Mouse (Mus musculus): ENCODE results near the gene Gm42674. TPM values are rescaled to one million over a fixed set of nuclear protein-coding genes. Genes with fewer than 3 reads are reported as not detected.

Gene Gm42674
- polyA plus RNA-seq, 1 experiment from 2014 or later, result not detected

DNA sequence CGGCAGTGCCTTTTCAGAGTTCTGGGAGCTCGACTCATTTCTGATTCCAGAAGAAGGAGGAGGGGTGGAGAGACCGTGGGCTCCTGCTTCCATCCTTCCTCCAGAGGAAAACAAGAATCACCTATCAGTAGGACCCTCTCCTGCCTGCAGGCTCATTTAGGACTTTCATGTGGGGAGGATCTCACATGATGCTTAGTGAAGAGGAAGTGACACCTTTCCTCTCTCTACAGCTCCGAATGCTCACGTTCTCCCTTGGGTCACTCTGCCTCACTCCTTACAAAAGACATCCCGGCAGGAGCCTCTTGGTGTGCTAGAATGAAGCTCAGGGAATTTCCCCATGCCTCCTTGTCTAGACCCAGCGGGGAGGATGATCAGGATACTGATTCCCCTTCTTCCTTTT is 19.8 kb downstream of the Gm42674 start:
- Histone ChIP-seq H3K4me3 (replicated peaks; ENCODE audit: low read depth, low read length) (no peak overlapping the region), H3K27ac (no peak overlapping the region), H3K9me3 (replicated peaks; ENCODE audit: low read length) (no peaks in the 10 kb centered on the region), H3K4me1 (replicated peaks; ENCODE audit: insufficient read depth, low read length) (no peaks in the 10 kb centered on the region), H3K36me3 (ENCODE audit: insufficient read depth, low read length) (no peaks in the 10 kb centered on the region), H3K4me2 (ENCODE audit: low read length) (no peak overlapping the region), H3K9ac (ENCODE audit: low read depth, low read length) (no peak overlapping the region), H3K27me3 (ENCODE audit: insufficient read depth, low read length) (no peaks in the 10 kb centered on the region)
- DNase-seq (ENCODE audit: low spot score) (no peak), ATAC-seq (replicated peaks; ENCODE audit: low FRiP score, low read depth) (no peak)
- WGBS, result 50% methylated on average over 7 of the region's 7 CpGs
- TF ChIP-seq CTCF (IDR thresholded peaks at IDR 0.05; ENCODE audit: low read depth), result no peak

DNA sequence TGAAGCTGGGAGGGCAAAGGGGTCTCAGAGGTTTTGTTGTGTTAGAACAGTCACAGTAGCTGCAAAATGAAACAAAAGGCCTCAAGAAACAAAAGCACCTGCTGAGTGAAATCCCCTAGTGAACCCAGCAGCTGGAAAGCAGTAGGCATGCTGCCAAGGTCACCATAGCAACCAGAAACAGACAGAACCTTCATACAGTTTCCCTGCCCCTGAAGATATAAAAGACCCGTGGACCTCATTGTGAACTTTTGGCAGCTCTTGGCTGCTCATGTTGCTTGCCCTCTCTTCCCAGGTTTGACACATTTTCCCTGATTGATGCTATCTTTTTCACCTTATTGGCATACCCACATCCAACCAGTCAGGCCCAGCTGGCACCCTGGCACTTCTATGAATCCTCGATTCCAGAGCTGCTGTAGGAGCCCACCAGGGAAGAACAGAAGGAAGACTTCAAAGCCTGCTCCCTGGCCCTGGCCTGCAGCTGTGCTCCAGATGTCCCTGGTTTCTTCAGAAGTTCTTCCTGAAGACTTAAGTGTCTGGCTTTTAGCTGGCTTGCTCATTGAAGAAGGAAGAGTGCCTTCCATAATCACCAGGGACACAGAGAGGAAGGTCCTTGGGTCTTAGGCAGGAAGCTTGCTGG is 21.8 kb downstream of the Gm42674 start:
- Histone ChIP-seq H3K36me3 (ENCODE audit: insufficient read depth, low read length) (no peaks in the 10 kb centered on the region), H3K27me3 (ENCODE audit: insufficient read depth, low read length) (no peaks in the 10 kb centered on the region), H3K4me3 (replicated peaks; ENCODE audit: low read depth, low read length) (no peak overlapping the region), H3K4me2 (ENCODE audit: low read length) (no peak overlapping the region), H3K9ac (ENCODE audit: low read depth, low read length) (no peak overlapping the region), H3K4me1 (replicated peaks; ENCODE audit: insufficient read depth, low read length) (no peaks in the 10 kb centered on the region), H3K27ac (no peak overlapping the region), H3K9me3 (replicated peaks; ENCODE audit: low read length) (no peaks in the 10 kb centered on the region)
- WGBS, result 17% methylated on average over 2 of the region's 2 CpGs
- ATAC-seq (replicated peaks; ENCODE audit: low FRiP score, low read depth), result no peak
- peak; percentile 68 for DNase-seq (ENCODE audit: low spot score)
- no peak for TF ChIP-seq CTCF (IDR thresholded peaks at IDR 0.05; ENCODE audit: low read depth)

DNA sequence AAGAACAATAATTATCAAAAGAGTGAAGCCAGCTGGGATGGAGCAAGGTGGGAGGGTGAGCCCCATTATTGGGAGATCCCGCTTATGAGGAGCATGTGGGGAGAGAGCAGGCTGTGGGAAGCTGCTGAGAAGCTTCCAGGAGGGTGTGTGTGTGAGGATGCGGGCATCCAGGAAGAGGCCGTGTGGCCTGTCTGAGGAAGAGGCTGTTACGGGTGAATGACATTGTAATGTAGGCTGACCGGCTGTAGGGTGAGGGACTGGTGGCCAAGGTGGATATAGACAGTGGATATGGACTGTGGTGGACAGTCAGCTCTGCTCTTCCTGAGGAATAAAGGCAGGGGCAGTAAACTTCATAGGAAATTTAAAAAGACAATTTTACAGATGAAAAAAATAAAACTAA is 23.8 kb downstream of the Gm42674 start:
- Histone ChIP-seq H3K9me3 (replicated peaks; ENCODE audit: low read length) (no peaks in the 10 kb centered on the region), H3K27me3 (ENCODE audit: insufficient read depth, low read length) (no peaks in the 10 kb centered on the region), H3K4me2 (ENCODE audit: low read length) (no peak overlapping the region), H3K27ac (no peak overlapping the region), H3K36me3 (ENCODE audit: insufficient read depth, low read length) (no peaks in the 10 kb centered on the region), H3K4me3 (replicated peaks; ENCODE audit: low read depth, low read length) (no peak overlapping the region), H3K4me1 (replicated peaks; ENCODE audit: insufficient read depth, low read length) (no peaks in the 10 kb centered on the region), H3K9ac (ENCODE audit: low read depth, low read length) (no peak overlapping the region)
- WGBS, result 65% methylated on average over 5 of the region's 5 CpGs
- 0 out of 2 replicates have a peak, but pooled peaks have one; percentile 23 for ATAC-seq (replicated peaks; ENCODE audit: low FRiP score, low read depth)
- DNase-seq (ENCODE audit: low spot score), result no peak
- TF ChIP-seq CTCF (IDR thresholded peaks at IDR 0.05; ENCODE audit: low read depth), result no peak

DNA sequence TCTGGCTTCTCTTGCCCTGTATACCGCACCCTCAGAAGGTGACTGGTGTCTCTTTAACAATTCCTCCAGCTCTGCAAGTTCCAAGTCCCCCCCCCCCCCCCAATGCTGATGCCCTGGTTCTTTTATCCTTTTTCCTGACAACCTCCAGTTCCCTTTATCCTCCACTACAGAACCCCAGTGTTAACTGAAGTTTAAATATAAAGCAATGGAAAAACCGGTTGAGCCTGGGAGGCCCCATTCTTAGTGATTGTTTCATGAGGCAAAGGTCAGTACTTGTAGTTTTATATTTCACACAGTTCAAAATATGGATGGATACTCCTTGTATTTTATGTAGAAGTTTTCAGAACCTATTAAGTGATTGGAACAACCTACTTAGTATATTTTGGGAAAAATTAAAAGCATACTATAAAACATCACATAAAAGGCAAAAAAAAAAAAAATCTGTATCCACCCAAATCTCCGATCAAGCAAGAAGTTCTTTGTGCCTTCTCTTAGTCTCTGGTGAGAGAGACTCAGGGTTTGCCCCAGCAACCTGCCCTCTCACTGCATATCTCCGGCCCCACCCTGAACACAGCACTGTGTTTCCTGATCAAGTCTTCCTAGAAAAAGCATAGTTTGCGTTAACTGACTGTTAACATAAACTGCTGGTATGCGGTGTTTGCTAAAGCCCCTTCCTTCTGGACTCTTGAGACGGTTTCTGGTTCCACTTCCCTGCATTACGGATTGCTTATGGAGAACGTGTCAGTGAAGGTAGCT is 24.7 kb downstream of the Gm42674 start:
- no peak for TF ChIP-seq CTCF (IDR thresholded peaks at IDR 0.05; ENCODE audit: low read depth)
- no peaks in the 10 kb centered on the region for H3K27me3 ChIP-seq (ENCODE audit: insufficient read depth, low read length)
- H3K4me1 ChIP-seq (replicated peaks; ENCODE audit: insufficient read depth, low read length), result no peaks in the 10 kb centered on the region
- H3K4me3 ChIP-seq (replicated peaks; ENCODE audit: low read depth, low read length), result no peak overlapping the region
- no peaks in the 10 kb centered on the region for H3K36me3 ChIP-seq (ENCODE audit: insufficient read depth, low read length)
- no peak overlapping the region for H3K9ac ChIP-seq (ENCODE audit: low read depth, low read length)
- no peak overlapping the region for H3K4me2 ChIP-seq (ENCODE audit: low read length)
- H3K27ac ChIP-seq, result no peak overlapping the region
- no peak for DNase-seq (ENCODE audit: low spot score)
- 67% methylated on average over 9 of the region's 9 CpGs for whole genome bisulfite sequencing
- no peaks in the 10 kb centered on the region for H3K9me3 ChIP-seq (replicated peaks; ENCODE audit: low read length)
- no peak for ATAC-seq (replicated peaks; ENCODE audit: low FRiP score, low read depth)

DNA sequence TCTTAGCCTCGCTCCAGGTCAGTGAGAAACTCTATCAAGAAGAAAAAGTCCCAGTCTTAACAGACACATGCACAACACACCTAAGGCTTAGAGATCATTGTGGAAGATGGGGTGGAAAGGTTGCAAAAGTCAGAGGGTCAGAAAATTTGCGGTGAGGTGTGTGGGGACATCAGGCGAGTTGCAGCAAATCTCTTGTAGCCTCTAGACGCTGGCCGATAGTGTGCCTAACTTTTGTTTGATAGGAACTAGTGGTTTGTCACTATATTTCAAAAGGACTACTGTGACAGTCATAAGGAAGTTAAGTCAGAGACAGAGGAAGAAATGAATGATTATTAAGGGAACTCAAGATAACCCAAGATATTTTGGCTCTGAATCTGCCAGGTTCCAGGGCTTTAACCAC is 25.7 kb downstream of the Gm42674 start:
- H3K4me2 ChIP-seq (ENCODE audit: low read length), result no peak overlapping the region
- H3K4me1 ChIP-seq (replicated peaks; ENCODE audit: insufficient read depth, low read length), result no peaks in the 10 kb centered on the region
- H3K36me3 ChIP-seq (ENCODE audit: insufficient read depth, low read length), result no peaks in the 10 kb centered on the region
- WGBS, result 87% methylated on average over 5 of the region's 5 CpGs
- H3K27me3 ChIP-seq (ENCODE audit: insufficient read depth, low read length), result no peaks in the 10 kb centered on the region
- no peak overlapping the region for H3K9ac ChIP-seq (ENCODE audit: low read depth, low read length)
- no peak overlapping the region for H3K4me3 ChIP-seq (replicated peaks; ENCODE audit: low read depth, low read length)
- ATAC-seq (replicated peaks; ENCODE audit: low FRiP score, low read depth) (no peak), DNase-seq (ENCODE audit: low spot score) (no peak)
- H3K9me3 ChIP-seq (replicated peaks; ENCODE audit: low read length), result no peaks in the 10 kb centered on the region
- no peak for TF ChIP-seq CTCF (IDR thresholded peaks at IDR 0.05; ENCODE audit: low read depth)
- no peak overlapping the region for H3K27ac ChIP-seq

DNA sequence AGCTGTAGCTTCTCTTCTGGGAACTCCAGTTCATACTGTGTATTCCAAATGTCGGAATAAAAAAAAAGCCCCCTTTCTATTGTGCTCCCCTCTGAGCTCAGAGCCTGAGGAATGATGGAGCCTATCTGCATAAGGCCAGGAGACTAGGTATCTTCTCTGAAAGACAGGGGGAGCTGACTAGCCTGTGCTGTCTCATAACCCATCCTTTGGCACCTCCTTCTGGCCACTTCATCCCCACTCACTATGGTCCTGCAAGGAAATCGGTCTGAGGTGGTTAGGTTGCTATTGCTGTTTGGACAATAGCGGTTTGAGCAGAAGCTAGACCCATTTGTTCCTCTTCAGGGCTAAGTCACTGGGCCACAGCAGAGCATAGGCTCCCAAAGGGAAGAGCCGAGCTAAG is 26.1 kb downstream of the Gm42674 start:
- WGBS, result 55% methylated on average over 4 of the region's 4 CpGs
- no peak for ATAC-seq (replicated peaks; ENCODE audit: low FRiP score, low read depth)

More for the DNA sequence above, 26.1 kb downstream of the Gm42674 start:
- Histone ChIP-seq H3K4me2 (ENCODE audit: low read length) (no peak overlapping the region), H3K9ac (ENCODE audit: low read depth, low read length) (no peak overlapping the region), H3K4me1 (replicated peaks; ENCODE audit: insufficient read depth, low read length) (no peaks in the 10 kb centered on the region), H3K9me3 (replicated peaks; ENCODE audit: low read length) (no peaks in the 10 kb centered on the region), H3K36me3 (ENCODE audit: insufficient read depth, low read length) (no peaks in the 10 kb centered on the region), H3K27ac (no peak overlapping the region), H3K4me3 (replicated peaks; ENCODE audit: low read depth, low read length) (no peak overlapping the region), H3K27me3 (ENCODE audit: insufficient read depth, low read length) (no peaks in the 10 kb centered on the region)
- peak; percentile 80 for DNase-seq (ENCODE audit: low spot score)
- TF ChIP-seq CTCF (IDR thresholded peaks at IDR 0.05; ENCODE audit: low read depth), result peak; percentile 80

All from kidney, postnatal 0 days (tissue).